Mouse (Mus musculus): ENCODE data around the gene Cst8. TPM values are rescaled to one million over a fixed set of nuclear protein-coding genes. Genes with fewer than 3 reads are reported as not detected.

Cst8 gene
- not detected in 2 replicates for polyA plus RNA-seq (2015; fragmentation: Nextera tagmentation; extraction: Ambion mirVana)

GRCm38 (mm10) chr2:148798485-148798884, at the start of gene Cst8:
TSS of gene Cst8 (plus strand) at chr2:148798785.

DNA sequence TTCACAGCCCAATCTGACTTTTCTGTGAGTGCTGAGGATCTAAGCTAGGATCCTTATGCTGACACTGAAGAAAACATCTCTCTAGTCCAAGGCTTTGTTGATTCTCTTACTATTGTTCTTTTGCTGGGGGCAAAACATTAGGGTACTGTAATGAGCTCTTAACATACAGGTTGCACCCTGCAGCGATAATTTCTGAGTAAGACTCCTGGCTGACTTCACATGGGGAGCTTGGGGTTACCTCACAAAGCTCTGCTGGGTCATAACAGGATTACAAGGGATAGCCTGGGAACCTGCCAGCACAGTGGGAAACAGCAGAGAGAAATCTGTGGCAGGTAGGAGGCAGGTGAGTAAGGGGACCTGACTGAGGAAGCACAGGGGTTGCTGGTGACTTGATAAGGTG, 48.5 kb upstream of the Cst8 start, which contains the start of gene Cstl1:
TSS of gene Cstl1 (plus strand) at position 301 of the 400 bp plus-strand sequence.

GRCm38 (mm10) chr2:148771397-148771796, 27.2 kb upstream of the Cst8 start, which contains the start of gene Cst11:
TSS of gene Cst11 (minus strand) at chr2:148771497.

DNA sequence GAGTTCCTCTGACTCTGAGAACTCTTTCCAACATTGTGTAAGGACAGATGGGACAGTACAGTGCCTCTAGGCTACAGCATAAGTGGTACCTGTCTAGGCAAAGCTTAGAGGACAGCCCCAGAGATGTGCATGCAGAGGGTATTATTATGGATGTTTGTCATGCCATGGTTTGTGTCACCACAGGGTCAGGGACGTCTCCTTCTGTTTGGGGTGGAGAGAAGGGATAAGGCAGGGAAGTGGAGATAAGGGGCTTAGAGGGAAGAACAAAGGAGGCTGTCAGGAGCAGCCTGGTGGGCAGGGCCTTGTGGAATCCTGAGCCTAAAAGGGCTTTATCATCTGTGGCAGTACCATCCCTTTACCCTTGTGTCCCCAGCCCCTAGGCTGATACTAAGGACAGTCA, 16.9 kb upstream of the Cst8 start, which contains the start of gene 8030411F24Rik:
TSS of gene 8030411F24Rik (plus strand) at position 301 of the 400 bp plus-strand sequence.

DNA sequence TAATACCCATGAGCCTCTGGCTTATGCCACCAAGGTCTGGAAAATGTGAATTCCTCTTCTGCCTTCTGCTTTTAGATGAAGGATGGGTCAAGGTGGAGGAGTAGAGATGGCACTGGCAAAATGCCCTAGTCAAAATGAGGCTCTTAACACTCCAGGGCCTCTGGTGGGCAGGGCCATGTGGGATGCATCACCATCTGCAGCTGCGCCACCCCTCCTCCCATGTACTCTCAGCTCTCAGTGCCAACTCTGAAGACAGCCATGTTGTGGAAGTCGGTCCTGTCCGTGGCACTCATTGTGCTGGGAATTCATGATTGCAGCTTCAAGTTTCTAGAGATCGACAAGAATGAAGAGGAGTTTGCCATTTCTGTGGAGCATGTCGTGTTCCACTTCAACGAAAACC, 9.4 kb upstream of the Cst8 start, which contains the start of gene Cst12:
TSS of gene Cst12 (plus strand) at position 220 of the 400 bp plus-strand sequence.

GRCm38 (mm10) chr2:148819909-148820308, 21.3 kb downstream of the Cst8 start, which contains the start of gene Cst13:
TSS of gene Cst13 (plus strand) at chr2:148820081.

DNA sequence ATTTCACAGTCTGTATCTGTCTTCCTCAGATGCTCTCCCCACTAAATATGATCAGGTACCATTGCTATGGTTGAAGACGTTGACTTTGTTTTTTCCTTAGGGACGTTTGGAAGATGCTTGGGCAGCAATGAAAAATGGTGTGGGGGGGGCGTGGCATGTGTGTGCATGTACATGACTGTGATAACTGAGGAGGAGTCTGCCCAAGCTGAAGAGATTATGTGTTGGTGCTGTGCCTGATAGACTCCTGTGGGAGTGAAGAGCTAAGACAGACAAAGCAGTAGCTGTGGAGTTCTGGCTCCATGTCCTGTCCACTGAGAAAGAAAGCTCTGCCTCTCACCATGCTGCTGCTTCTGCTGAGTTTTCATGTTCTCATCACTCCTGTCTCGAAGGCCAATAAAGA, 36.3 kb downstream of the Cst8 start, which contains the start of gene Cst9:
TSS of gene Cst9 (plus strand) at position 236 of the 400 bp plus-strand sequence.

Other genes with a start within 250 kb of the Cst8 start
- gene Nxt1, start 126.2 kb upstream of the Cst8 start, polyA plus RNA-seq (2015; fragmentation: Nextera tagmentation; extraction: Ambion mirVana) = 43.2 and 44.2 TPM in 2 replicates
- gene Gzf1, start 117.8 kb upstream of the Cst8 start, polyA plus RNA-seq (2015; fragmentation: Nextera tagmentation; extraction: Ambion mirVana) = 9.2 and 10.4 TPM in 2 replicates
- gene Napb, start 66.3 kb upstream of the Cst8 start, polyA plus RNA-seq (2015; fragmentation: Nextera tagmentation; extraction: Ambion mirVana) = 1.1 and 1.2 TPM in 2 replicates
- gene Cstl1, start 48.4 kb upstream of the Cst8 start, polyA plus RNA-seq (2015; fragmentation: Nextera tagmentation; extraction: Ambion mirVana) = not detected in 2 replicates
- not detected in 2 replicates for gene Cst11, start 27.3 kb upstream of the Cst8 start, polyA plus RNA-seq (2015; fragmentation: Nextera tagmentation; extraction: Ambion mirVana)
- not detected in 2 replicates for gene 8030411F24Rik, start 16.8 kb upstream of the Cst8 start, polyA plus RNA-seq (2015; fragmentation: Nextera tagmentation; extraction: Ambion mirVana)
- not detected in 2 replicates for gene Cst12, start 9.4 kb upstream of the Cst8 start, polyA plus RNA-seq (2015; fragmentation: Nextera tagmentation; extraction: Ambion mirVana)
- gene Cst13, start 21.3 kb downstream of the Cst8 start, polyA plus RNA-seq (2015; fragmentation: Nextera tagmentation; extraction: Ambion mirVana) = not detected in 2 replicates
- gene Cst9, start 36.4 kb downstream of the Cst8 start, polyA plus RNA-seq (2015; fragmentation: Nextera tagmentation; extraction: Ambion mirVana) = not detected in 2 replicates
- gene 9230104L09Rik, start 66.3 kb downstream of the Cst8 start, polyA plus RNA-seq (2015; fragmentation: Nextera tagmentation; extraction: Ambion mirVana) = 0.41 TPM in 1 of 2 replicates, not detected in the other
- 600 and 784 TPM in 2 replicates for gene Cst3, start 76.9 kb downstream of the Cst8 start, polyA plus RNA-seq (2015; fragmentation: Nextera tagmentation; extraction: Ambion mirVana)
- not detected in 2 replicates for gene Gm1330, start 204.5 kb downstream of the Cst8 start, polyA plus RNA-seq (2015; fragmentation: Nextera tagmentation; extraction: Ambion mirVana)
- not detected in 2 replicates for gene Gm10750, start 218.5 kb downstream of the Cst8 start, polyA plus RNA-seq (2015; fragmentation: Nextera tagmentation; extraction: Ambion mirVana)